Mouse (Mus musculus): ENCODE measurements around the gene D430042O09Rik. TPM values are rescaled to one million over a fixed set of nuclear protein-coding genes. Genes with fewer than 3 reads are reported as not detected.

D430042O09Rik gene
- polyA plus RNA-seq, 2 experiments = 2.2 TPM

GRCm38 (mm10) chr7:125717612-125718011 is 9.9 kb downstream of the D430042O09Rik start:
- H3K36me3 ChIP-seq (replicated peaks; ENCODE audit: control insufficient read depth, insufficient read depth, low read depth) = no peaks in the 10 kb centered on the region
- TF ChIP-seq CTCF (IDR thresholded peaks at IDR 0.05; ENCODE audit: low read depth) = no peak
- H3K27me3 ChIP-seq (ENCODE audit: control insufficient read depth, insufficient read depth, low read length) = no peaks in the 10 kb centered on the region
- H3K4me2 ChIP-seq (ENCODE audit: low read depth) = no peak overlapping the region
- H3K4me3 ChIP-seq (ENCODE audit: insufficient read depth in 1 of 2, low read depth in 2 of 2, low read length in 2 of 2) = no peak overlapping the region
- ATAC-seq (ENCODE audit: insufficient read depth) = no peak
- no peak overlapping the region for H3K9ac ChIP-seq (replicated peaks)
- H3K9me3 ChIP-seq (ENCODE audit: control insufficient read depth, low read length) = no peaks in the 10 kb centered on the region
- H3K4me1 ChIP-seq (replicated peaks; ENCODE audit: control insufficient read depth in 2 of 2, insufficient read depth in 2 of 2, low read length in 1 of 2) = peaks cover 0 to 3% of the 10 kb centered on the region in 2 experiments; a peak in 1 of 4 replicates
- no peak for DNase-seq (ENCODE audit: low read depth in 3 of 3, low spot score in 3 of 3)
- H3K27ac ChIP-seq = no peak overlapping the region

- H3K4me1 ChIP-seq (replicated peaks; ENCODE audit: control insufficient read depth in 2 of 2, insufficient read depth in 2 of 2, low read length in 1 of 2) = peaks cover 0 to 3% of the 10 kb centered on the region in 2 experiments; a peak in 1 of 4 replicates
- H3K36me3 ChIP-seq (replicated peaks; ENCODE audit: control insufficient read depth, insufficient read depth, low read depth) = no peaks in the 10 kb centered on the region
- TF ChIP-seq CTCF (IDR thresholded peaks at IDR 0.05; ENCODE audit: low read depth) (no peak), EP300 (IDR thresholded peaks at IDR 0.05; ENCODE audit: low read depth) (no peak)
- no peak overlapping the region for H3K9ac ChIP-seq (replicated peaks)
- H3K27me3 ChIP-seq (ENCODE audit: control insufficient read depth, insufficient read depth, low read length) = no peaks in the 10 kb centered on the region
- DNase-seq (ENCODE audit: low read depth in 3 of 3, low spot score in 3 of 3) (no peak), ATAC-seq (ENCODE audit: insufficient read depth) (no peak)
- H3K27ac ChIP-seq = no peak overlapping the region
- WGBS (ENCODE audit: insufficient replicate concordance) = 71% methylated on average over 5 of the region's 5 CpGs
- no peak overlapping the region for H3K4me3 ChIP-seq (ENCODE audit: insufficient read depth in 1 of 2, low read depth in 2 of 2, low read length in 2 of 2)
- H3K4me2 ChIP-seq (ENCODE audit: low read depth) = no peak overlapping the region
- H3K9me3 ChIP-seq (ENCODE audit: control insufficient read depth, low read length) = no peaks in the 10 kb centered on the region
Measured at GRCm38 (mm10) chr7:125720370-125720769, 12.7 kb downstream of the D430042O09Rik start.

GRCm38 (mm10) chr7:125721033-125721432 is 13.3 kb downstream of the D430042O09Rik start:
- 53% methylated on average over 4 of the region's 4 CpGs for WGBS (ENCODE audit: insufficient replicate concordance)
- no peak for DNase-seq (ENCODE audit: low read depth in 3 of 3, low spot score in 3 of 3)
- H3K9me3 ChIP-seq (ENCODE audit: control insufficient read depth, low read length) = no peaks in the 10 kb centered on the region
- H3K9ac ChIP-seq (replicated peaks) = no peak overlapping the region
- no peak for ATAC-seq (ENCODE audit: insufficient read depth)
- no peak overlapping the region for H3K4me2 ChIP-seq (ENCODE audit: low read depth)
- peaks cover 0 to 3% of the 10 kb centered on the region in 2 experiments; a peak in 1 of 4 replicates for H3K4me1 ChIP-seq (replicated peaks; ENCODE audit: control insufficient read depth in 2 of 2, insufficient read depth in 2 of 2, low read length in 1 of 2)
- no peaks in the 10 kb centered on the region for H3K27me3 ChIP-seq (ENCODE audit: control insufficient read depth, insufficient read depth, low read length)
- H3K4me3 ChIP-seq (ENCODE audit: insufficient read depth in 1 of 2, low read depth in 2 of 2, low read length in 2 of 2) = no peak overlapping the region
- H3K27ac ChIP-seq = no peak overlapping the region
- TF ChIP-seq CTCF (IDR thresholded peaks at IDR 0.05; ENCODE audit: low read depth) (no peak), EP300 (IDR thresholded peaks at IDR 0.05; ENCODE audit: low read depth) (no peak)
- H3K36me3 ChIP-seq (replicated peaks; ENCODE audit: control insufficient read depth, insufficient read depth, low read depth) = no peaks in the 10 kb centered on the region

- Histone ChIP-seq H3K9me3 (ENCODE audit: control insufficient read depth, low read length) (no peaks in the 10 kb centered on the region), H3K4me1 (replicated peaks; ENCODE audit: control insufficient read depth in 2 of 2, insufficient read depth in 2 of 2, low read length in 1 of 2) (peaks cover 0 to 3% of the 10 kb centered on the region in 2 experiments; a peak in 1 of 4 replicates), H3K9ac (replicated peaks) (no peak overlapping the region), H3K4me2 (ENCODE audit: low read depth) (no peak overlapping the region), H3K27me3 (ENCODE audit: control insufficient read depth, insufficient read depth, low read length) (no peaks in the 10 kb centered on the region), H3K36me3 (replicated peaks; ENCODE audit: control insufficient read depth, insufficient read depth, low read depth) (no peaks in the 10 kb centered on the region), H3K4me3 (ENCODE audit: insufficient read depth in 1 of 2, low read depth in 2 of 2, low read length in 2 of 2) (no peak overlapping the region), H3K27ac (no peak overlapping the region)
- TF ChIP-seq CTCF (IDR thresholded peaks at IDR 0.05; ENCODE audit: low read depth) (peak; percentile 49), EP300 (IDR thresholded peaks at IDR 0.05; ENCODE audit: low read depth) (no peak)
- no peak for ATAC-seq (ENCODE audit: insufficient read depth)
- no peak for DNase-seq (ENCODE audit: low read depth in 3 of 3, low spot score in 3 of 3)
Measured at GRCm38 (mm10) chr7:125722127-125722526, 14.4 kb downstream of the D430042O09Rik start.

- WGBS (ENCODE audit: insufficient replicate concordance) = 50% methylated on average over 5 of the region's 5 CpGs
- DNase-seq (ENCODE audit: low read depth in 3 of 3, low spot score in 3 of 3) (no peak), ATAC-seq (ENCODE audit: insufficient read depth) (no peak)
- H3K9ac ChIP-seq (replicated peaks) = no peak overlapping the region
- no peaks in the 10 kb centered on the region for H3K36me3 ChIP-seq (replicated peaks; ENCODE audit: control insufficient read depth, insufficient read depth, low read depth)
- H3K4me2 ChIP-seq (ENCODE audit: low read depth) = no peak overlapping the region
- no peaks in the 10 kb centered on the region for H3K9me3 ChIP-seq (ENCODE audit: control insufficient read depth, low read length)
- TF ChIP-seq EP300 (IDR thresholded peaks at IDR 0.05; ENCODE audit: low read depth) (no peak), CTCF (IDR thresholded peaks at IDR 0.05; ENCODE audit: low read depth) (no peak)
- H3K27ac ChIP-seq = no peak overlapping the region
- H3K4me3 ChIP-seq (ENCODE audit: insufficient read depth in 1 of 2, low read depth in 2 of 2, low read length in 2 of 2) = no peak overlapping the region
- no peaks in the 10 kb centered on the region for H3K27me3 ChIP-seq (ENCODE audit: control insufficient read depth, insufficient read depth, low read length)
- H3K4me1 ChIP-seq (replicated peaks; ENCODE audit: control insufficient read depth in 2 of 2, insufficient read depth in 2 of 2, low read length in 1 of 2) = peaks cover 0 to 3% of the 10 kb centered on the region in 2 experiments; a peak in 1 of 4 replicates
Measured at GRCm38 (mm10) chr7:125723189-125723972, 15.7 kb downstream of the D430042O09Rik start.
